Mouse (Mus musculus): Measurements from ENCODE around the gene Spag9.
A peak's percentile ranks its signal among the peaks of the same experiment; 100 is the strongest.

The Spag9 gene

DNA sequence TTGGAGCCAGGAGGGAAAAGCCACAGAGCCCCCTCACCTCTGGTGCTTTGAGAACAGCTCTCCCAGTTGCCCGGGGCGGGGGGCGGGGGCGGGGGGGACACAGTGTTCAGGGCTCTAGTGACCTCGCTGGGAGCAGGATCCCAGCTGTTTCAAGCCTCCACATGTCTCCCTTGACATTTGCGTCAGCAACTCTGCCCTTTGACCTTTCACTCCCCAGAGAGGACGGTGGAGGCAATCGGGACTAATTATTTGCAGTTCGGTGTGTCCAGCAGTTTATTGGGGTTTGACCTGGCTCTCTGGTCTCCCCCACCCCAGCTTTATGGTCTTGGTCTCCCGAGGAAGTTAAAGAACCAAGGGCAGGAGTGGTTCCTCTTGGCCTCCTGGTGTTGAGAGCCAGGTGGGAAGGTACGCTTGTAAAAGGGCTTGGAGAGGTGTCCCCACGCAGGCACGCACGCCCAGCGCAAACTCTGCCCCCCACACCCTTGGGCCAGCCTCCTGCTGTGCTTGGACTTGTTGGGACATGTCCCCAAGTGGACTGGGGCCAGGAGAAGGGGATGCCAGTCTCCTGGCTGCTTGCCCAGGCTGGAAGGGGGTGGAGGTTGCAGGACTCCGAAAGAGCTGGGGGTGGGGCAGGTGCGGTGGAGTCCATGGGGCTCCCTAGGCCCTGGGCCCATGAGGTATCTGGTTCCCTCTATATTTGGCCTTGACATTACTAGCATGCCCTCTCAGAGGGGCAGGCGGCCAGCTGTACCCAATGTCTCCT lies 138.4 kb downstream of the Spag9 start:
- peak; percentile 78 for DNase-seq

DNA sequence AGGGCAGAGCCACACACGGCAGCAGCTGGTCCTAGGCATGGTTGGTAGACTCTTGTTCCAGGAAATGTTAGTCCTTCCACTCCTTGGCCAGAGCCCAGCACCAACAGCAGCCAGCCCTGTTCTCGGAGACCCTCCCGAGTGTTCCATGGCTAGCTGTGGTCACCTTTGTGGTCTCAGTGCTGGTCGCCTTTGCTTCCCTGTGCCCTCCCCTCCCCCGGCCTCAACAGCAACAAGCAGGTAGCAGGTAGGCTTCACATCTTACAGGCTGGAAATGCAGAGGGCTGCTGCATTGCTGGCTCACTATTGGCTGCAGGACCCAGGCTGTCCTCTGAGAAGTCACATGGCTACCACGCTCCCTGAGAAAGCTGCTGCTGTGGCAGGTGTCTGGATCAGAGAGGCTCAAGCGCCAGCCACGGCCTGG lies 139.7 kb downstream of the Spag9 start:
- DNase-seq: no peak

DNA sequence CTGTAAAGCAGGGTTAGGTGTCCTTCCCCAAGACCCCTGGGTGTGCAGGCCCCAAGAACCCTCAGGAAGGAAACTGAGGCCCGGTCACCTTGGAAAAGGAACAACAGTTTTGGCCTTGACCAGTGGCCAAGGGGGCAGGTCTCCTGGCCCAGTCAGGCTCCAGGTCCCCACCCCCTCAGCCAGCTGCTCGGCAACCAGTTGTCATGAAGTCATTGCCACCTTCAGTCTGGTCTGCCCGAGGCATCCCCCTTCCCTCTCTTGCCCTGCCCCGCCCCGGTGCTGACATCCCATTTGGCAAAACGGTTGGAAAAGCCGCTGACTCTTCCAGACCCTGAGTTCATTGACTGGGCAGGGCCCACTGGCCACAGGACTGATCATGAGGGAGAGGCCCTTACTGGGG lies 140.8 kb downstream of the Spag9 start:
- DNase-seq: no peak

DNA sequence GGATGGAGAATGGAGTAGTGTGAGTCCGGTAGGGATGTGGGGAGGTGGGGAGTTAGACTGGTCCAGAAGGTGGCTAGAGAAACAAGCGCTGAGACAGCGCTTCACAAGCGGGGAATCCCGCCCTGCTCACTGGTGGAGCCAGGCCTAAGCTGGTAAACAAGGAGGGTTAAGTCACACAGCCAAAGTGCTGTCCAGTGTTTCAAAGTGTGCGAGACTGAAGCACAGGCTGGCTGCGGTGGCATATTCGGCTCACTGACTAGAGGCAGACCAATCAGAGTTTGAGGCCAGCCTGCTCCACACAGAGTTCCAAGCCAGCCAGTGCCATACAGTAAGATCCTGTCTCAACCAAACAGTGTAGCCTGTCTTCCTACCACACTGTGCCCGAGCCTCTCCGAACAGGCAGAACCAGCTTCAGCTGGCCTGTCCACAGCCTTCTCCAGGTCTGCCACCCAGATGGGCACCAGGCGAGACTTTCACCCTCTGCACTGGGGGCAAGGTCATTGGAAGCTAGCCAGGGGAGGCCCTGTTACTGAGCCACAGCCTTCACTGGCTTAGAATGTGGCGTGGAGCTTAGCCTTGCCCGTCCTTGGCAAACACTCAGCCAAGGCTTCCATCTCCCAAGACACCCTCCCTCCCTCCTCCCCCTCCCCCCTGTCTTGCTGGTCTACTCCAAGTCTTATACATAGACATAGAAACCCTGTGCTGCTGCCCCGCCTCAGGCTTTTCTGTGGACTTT lies 141.6 kb downstream of the Spag9 start:
- no peak for DNase-seq

DNA sequence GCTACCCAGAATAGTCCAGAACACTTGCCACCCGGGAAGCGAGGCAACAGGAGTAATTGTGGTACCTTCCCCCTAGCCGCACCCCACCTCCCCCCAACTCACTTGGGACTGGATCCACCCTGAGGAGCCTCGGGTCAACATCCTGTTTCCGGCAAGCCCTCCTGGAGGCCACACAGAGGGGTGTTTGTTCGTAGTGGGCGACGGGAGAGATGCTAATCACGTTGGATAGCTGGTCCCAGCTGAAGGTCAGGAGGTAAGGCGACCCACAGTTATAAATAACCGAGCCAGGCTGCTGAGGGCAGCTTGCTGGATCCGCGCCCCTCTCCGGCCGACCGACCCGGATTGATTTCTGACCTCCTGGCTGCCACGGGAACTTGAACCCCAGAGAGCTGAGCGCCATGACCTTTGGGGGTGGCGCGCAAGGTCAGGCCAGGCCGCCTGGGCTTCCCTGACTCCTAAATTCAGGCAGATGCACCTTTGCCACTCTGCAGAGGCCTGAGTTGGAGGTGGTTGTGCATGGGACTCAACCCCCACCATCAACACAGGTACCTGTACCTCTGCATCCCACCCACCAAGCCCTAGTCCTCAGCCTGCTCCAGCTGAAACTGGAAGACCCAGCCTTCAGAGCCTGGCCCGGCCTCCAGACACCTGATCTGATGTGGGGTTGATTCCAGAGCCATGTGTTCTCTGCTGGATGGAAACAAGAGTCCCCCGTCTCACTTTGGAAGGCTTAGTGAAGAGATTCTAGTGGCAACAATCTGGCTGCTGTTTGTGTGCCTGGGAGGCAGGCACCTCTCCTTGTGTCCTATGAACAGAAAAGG lies 142.7 kb downstream of the Spag9 start:
- DNase-seq: no peak

DNA sequence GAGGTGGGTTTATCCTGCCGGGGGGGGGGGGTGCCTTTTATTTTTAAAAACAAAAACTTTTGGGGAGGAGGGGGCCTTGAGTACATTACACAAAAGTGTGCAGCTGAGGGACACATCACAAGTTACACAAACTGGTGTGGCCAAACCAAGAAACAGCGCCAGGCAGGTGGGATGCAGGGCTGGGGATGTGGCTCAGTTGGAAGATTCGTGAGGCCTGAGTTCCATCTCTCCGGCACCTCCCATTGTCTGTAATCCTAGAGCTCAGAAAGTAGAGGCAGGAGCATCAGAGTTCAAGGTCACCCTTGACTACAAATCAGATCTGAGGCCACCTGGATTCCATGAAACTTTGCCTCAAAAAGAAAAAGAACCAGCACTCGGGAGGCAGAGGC lies 143.3 kb downstream of the Spag9 start:
- DNase-seq: no peak

DNA sequence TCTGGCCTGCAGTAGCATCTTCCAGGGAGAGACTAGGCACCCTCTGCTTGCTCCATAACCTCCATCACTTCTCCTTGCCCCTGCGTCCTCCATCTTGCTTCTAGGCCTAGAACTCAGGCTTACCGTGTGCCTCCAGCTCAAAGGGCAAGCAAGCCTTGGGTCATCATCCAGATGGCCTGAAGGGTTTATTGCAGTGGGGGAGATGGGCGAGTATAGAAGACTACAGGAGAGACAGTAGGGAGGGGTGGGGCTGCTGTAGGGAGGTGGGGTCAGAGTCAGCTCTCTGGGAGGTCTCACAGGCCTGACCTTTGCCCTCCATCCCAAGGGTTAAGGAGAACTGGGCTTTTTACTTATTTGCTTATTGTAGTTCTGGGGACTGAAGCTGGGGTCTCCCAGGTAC lies 144.6 kb downstream of the Spag9 start:
- DNase-seq: no peak

DNA sequence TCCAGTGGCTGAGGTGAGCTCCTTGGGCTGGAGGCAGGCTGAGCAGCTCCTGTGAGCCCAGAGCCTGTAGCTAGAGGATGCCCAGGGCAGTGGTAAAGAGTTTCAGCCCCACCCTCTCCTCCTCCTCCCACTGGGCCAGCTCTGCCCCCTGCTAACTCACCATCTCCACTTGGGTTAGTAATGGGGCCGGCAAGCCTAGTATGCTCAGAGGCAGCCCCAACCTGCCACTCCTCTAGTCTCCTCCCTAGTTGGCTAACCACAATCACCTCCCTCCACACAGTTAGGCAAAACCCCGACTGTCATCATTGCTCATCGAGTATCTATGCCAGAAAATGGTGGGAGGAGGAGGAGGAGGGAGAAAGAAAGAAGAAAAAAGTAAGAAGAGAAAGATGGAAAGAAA lies 145.7 kb downstream of the Spag9 start:
- DNase-seq: no peak

DNA sequence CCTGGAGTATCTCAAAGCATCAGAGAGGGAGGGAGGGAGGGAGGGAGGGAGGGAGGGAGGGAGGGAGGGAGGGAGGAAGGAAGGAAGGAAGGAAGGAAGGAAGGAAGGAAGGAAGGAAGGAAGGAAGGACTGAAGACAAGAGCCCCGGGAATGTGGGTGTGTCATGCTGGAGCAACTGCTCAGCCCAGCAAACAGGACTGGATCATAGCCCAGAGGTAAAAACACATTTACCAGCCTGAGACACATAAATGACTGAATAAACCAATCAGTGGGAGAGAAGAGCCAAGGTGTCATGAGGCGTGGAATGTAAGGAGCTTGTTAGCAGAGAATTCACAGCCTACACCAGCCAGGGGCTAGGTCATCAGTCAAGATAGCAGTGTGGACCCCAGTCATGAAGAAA lies 147.4 kb downstream of the Spag9 start:
- DNase-seq: no peak

DNA sequence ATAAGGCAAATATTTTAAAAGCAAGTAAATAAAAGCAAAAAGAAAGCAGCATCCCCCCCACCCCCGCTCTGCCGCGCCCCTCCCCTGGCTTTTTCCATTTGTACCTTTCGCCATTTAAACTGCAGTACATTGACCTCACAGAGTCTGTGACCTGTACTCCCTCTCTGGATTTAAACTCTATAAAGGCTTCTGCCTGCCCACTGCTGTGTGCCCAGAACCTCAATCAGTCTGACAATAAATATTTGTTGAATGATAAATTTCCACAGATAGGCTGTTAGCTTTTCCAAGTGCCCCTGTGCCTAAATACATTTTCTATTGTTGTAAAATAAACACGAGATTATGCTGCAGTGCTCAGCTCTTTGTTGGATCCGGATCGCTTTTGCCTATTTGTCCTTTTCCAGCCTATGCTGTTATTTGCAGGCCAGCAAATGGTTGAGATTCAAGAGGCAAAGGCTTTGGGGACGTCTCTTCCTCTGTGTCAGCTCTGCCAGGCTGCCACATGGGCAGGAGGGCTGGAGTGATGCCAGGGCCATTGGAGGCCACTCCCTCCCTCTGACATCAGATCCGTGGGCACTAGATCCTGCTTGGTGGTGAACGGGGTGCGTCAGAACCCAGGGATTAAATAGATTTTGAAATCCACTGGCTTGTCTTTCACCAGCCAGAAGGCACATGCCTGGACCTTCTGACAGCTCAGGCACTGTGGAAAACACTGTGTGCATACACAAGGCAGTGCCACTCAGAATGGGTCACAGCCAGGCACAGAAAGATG lies 149.1 kb downstream of the Spag9 start:
- DNase-seq: peak; percentile 99

DNA sequence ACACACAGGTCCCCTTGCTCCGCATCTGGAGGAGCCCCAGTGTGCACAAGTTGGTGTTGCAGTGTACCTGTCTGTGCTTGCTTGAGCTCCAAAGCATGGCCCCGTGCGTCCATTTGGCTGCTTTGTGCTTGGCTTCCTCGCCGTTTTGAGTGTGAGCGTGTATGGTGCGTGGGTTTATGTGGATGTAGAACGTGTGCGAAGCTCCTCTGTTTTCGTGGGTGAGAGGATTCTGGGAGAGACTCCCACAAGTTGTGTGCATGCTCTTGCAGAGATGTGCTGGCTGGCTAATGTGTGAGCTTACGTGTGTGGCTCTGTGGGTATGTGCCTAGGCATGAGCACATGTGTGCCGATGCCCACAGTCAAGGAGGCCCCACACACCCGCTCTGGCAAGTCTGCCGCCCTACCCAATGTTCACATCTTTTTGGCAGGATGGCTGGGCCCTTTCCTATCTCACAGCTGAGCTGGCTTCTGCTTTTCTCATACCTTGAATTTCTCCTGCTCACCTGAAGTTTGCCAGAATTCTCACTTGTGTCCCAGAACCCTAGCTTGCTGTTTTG lies 150.2 kb downstream of the Spag9 start:
- peak; percentile 48 for DNase-seq

DNA sequence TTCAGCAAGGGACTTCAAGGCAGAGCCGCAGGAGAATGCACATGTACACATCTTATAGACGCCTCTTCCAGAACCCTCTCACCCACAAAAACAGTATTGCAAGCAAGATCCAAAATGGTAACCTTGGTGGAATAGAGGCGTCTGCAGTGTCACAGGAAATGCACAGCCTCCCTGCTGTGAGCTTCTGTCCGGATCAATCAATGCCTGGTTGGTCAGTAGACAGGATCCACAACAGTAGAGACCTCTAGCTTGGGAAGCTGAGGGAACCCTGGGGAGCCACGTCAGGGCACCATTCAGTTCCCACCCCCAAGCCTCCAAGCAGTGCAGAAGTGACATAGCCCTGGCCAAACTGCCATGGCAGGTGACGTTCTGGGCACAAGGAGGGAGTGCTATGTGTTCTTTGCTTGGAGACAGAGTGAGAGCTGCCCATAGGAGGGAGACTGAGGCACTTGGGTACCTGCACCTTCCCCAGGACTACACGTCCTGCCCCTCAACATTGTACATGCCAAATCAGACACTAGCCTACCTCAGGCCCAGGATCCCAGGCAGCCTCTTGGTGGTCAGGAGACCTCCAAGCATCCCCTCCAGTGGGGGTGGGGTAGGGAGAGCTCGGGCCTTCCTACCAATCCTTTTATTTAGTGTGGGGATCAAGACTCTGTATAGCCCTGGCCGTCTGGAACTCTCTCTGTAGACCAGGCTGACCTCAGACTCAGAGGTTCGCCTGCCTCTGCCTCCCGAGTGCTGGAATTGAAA lies 151.0 kb downstream of the Spag9 start:
- peak; percentile 57 for DNase-seq

DNA sequence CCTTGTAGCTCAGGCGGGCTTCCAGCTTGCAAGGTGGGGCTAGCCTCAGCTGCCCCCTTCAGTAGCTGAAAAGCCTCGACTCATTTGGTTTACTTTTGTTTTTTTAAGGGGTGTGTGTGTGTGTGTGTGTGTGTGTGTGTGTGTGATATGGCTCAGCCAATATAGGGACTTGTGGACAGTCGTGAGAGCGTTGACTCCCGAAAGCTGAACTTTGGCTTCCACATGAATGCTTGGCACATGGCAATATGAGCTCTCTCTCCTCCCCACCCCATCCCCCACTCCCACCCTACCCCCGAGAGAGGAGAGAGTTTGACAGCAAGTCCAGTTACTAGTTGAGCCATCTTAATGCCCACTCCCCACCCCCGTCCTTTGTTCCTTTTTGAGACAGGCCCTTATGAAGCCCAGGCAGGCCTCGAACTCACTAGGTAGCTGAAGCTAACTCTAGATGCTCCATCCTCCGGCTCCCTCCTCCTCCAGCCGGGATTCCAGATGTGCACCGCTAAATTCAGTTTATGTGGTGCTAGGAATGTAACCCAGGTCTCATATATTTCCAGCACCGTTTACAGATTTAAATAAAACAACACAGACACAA lies 152.3 kb downstream of the Spag9 start:
- peak; percentile 65 for DNase-seq

DNA sequence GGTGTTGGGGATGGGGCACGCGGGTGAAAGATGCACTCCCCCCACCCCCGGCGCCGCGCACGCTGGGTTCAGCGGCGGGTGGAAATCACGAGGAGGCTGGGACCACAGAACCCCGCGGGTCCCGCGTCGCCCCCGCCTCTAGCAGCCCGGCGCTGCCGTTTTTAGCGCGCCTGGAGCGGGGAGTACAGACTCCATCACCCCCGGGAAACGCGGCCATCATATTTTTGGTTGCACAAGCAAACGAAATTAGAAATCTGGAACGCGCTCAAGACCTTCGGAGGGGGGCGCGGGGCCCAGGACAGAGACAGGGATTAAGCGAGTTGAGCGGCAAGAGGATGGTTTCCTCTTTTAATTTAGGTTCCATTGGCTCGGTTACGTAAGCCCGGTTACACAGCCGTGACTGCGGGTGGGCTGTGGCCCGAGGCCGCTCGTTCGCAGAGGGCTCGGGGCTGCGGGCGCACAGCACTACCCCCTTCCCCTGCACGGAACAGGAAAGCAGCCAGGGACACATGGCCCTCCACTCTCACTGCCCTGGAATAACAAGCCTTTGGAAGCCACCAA lies 153.1 kb downstream of the Spag9 start:
- DNase-seq: peak; percentile 87

DNA sequence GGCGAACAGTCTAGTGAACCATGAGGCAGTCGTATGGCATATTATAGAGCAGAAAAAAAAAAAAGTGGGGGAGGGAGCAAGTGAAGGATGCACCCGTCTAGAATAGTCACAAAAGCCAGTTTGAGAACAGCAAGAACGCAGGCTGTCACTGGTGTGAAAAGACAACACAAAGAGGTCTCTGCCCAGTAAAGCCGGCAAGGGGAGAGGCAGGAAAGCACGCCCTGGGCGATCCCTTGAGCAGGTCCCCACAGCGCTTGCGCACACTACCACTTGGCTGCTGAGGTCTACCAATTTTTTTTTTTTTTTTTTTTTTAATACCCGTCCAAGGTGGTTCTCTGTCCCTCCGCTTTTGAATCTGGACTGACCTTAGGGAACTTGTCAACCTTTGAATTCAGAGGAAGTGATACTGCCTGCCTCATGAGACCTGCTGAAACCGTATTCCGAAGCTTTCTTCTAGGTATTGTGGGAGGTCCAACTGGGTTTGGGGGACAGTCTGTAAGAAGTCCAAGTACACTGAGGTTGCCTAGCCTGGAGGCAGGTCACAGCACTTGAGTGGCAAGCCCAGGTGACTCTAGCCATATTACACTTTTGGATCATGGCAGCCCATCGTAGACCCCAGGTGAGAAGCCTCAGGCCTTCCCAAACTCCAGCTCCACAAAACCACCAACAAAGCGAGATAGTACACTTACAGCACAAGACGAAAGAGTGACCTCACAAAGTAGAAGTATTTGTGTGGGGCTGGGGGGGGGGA lies 153.8 kb downstream of the Spag9 start:
- peak; percentile 77 for DNase-seq

DNA sequence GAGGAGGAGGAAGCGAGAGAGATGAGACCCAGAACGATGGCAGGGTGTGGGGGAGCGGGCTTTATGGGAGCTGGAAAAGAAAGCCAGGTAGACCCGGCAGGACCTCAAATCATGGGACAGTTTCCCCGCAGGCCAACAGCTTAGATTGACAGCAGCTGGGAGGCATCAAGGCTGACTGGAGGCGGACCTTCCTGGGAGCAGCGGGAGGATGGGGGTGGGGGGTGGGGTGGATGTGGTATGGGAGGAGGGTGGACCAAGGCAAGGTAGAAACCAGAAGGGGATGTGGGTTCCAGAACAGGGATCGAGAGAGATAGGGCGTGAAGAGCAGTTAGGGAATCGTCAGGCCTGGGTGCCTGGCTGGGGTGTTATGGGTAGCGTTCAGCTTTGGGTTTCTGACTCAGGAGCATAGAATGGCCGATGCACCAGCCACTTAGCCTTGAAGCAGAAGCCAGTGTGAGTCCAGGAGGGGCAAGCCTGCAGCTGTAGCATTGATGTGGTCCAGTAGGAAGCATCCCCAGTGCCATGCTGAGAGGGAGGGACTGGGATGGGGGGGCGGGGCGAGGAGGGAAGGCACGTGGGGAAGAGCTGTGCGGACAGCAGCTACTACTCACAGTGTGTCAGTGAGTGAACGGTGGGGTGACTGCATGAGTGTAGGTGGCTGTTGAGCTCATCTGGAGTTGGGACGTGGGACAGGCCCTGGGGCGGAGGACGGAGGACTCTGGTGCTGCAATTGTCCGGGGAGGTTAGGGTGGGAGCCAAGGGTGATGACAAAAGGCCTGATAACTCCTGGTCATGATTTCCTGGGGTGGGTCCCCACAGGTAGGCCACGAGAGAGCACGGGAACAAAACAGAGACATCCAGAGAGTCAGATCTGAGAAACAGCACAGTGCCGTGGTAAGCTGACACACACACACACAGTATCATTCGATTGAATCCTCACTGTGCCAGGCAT lies 154.9 kb downstream of the Spag9 start:
- DNase-seq: peak; percentile 52

DNA sequence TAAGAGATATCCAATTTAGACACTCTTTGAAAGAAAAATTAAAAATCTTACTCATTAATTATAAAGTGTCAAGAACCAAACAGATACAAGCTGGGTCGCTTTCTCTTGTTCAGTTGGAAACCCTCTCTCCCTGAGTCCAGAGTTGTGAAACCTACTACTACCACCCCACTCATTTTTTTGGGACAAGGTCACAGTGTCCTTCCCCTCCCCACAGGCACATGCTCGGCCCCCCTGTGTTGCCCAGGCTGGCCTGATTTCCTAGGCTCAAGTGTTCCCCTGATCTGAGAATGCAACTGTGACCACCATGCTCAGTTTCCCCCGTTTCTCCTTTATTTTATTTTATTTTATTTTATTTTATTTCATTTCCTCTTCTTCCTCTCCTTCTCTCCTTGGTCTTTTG lies 158.3 kb downstream of the Spag9 start:
- DNase-seq: no peak

DNA sequence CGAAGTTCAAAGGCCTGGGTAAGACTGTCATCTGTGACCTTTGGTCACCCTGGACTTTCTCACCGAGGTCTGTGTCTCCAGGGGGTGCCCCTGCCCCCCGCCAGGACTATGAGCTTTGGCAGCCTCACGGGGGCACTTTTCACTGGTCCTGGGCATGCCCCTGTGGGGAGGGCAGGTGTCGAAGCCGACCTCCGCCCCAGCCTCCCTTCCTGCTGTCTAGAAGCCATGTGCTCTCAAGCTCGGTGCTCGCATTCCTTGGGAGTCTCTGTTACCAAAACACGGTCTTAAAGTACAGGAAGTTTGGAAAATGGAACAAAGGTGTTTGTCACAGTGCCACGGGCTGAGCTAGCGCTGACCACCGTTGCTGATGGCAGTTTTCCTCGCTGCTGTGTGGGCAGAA lies 162.6 kb downstream of the Spag9 start:
- DNase-seq: peak; percentile 53
